In the genomic region with DNA sequence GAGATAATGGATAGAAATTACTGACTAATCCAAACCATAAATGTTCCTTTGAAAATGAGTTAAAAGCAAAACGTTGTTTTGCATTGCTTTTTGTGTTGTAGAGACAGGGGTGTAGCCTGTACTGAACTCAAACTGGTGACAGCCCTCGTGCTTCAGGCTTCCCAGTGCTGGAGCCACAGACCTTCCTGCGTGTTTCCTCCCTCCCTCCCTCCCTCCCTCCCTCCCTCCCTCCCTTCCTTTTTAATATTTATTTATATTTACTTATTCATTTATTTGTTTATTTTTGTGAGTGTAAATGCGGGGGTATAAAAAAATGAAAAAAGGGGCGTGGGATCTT, we compare ENCODE assay signal across 8 mouse cellular contexts. TPM values are rescaled to one million over a fixed set of nuclear protein-coding genes. Genes with fewer than 3 reads are reported as not detected.
DNase-seq lines count a peak whose midpoint lies in the region; ATAC-seq and TF ChIP-seq lines count a peak whose summit lies in the region.

No protein-coding gene starts in this region.

- intact Hi-C loops in gastrocnemius, postnatal 14 days (cut with DNase I; ENCODE audit: low total_unique reads) = no loop called here

- peak overlapping the region; percentile 76 for H3K4me2 ChIP-seq in lung, embryonic 14.5 days
- peak overlapping the region; percentile 59 for H3K4me2 ChIP-seq in neural tube, embryonic 14.5 days (ENCODE audit: low read depth, low read length)

- H3K4me3 ChIP-seq in lung, embryonic 14.5 days (ENCODE audit: low read depth, low read length) = peak overlapping the region; percentile 40
- peak overlapping the region; percentile 64 for H3K4me3 ChIP-seq in embryonic fibroblast, embryonic 13.5 days (ENCODE audit: insufficient read depth, low read length)
- peak overlapping the region; percentile 61 for H3K4me3 ChIP-seq in limb, embryonic 10.5 days
- H3K4me3 ChIP-seq in neural tube, embryonic 14.5 days (ENCODE audit: low read depth, low read length) = peak overlapping the region; percentile 51

- 8% methylated on average over 5 of the region's 5 CpGs for WGBS in lung, embryonic 14.5 days
- 8% methylated on average over 5 of the region's 5 CpGs for WGBS in limb, embryonic 10.5 days
- WGBS in neural tube, embryonic 14.5 days = 18% methylated on average over 5 of the region's 5 CpGs

- no peaks in the 10 kb centered on the region for H3K4me1 ChIP-seq in lung, embryonic 14.5 days (ENCODE audit: insufficient read depth)
- H3K4me1 ChIP-seq in embryonic fibroblast, embryonic 13.5 days (ENCODE audit: control insufficient read depth, insufficient read depth, low read length) = no peaks in the 10 kb centered on the region
- peaks cover 8% of the 10 kb centered on the region for H3K4me1 ChIP-seq in limb, embryonic 10.5 days
- 0 out of 2 replicates have a peak, but pooled peaks cover 3% of the 10 kb centered on the region for H3K4me1 ChIP-seq in neural tube, embryonic 14.5 days (ENCODE audit: control insufficient read depth, insufficient read depth, low read length)

- no peak for DNase-seq in lung, embryonic 14.5 days
- DNase-seq in lung, postnatal 4 days = no peak
- no peak for DNase-seq in limb, embryonic 10.5 days (ENCODE audit: low spot score)
- no peak for DNase-seq in gastrocnemius, postnatal 14 days
- DNase-seq in adrenal gland, adult (ENCODE audit: inconsistent age in 2 of 2, low spot score in 1 of 2) = no peak
- DNase-seq in adrenal gland, postnatal 25 days = no peak

- TF ChIP-seq POLR2A in embryonic fibroblast, embryonic 13.5 days (IDR thresholded peaks at IDR 0.05; ENCODE audit: low read depth, low read length) = no peak

- peak overlapping the region; percentile 47 for H3K9ac ChIP-seq in lung, embryonic 14.5 days
- peak overlapping the region; percentile 53; the same call in 1 of the 2 replicates for H3K9ac ChIP-seq in neural tube, embryonic 14.5 days (replicated peaks; ENCODE audit: low read depth, low read length)

- H3K27ac ChIP-seq in lung, embryonic 14.5 days (ENCODE audit: low read depth) = peak overlapping the region; percentile 87
- no peak overlapping the region; the same call in 1 of the 2 replicates for H3K27ac ChIP-seq in embryonic fibroblast, embryonic 13.5 days (ENCODE audit: insufficient read depth, low read length)
- H3K27ac ChIP-seq in limb, embryonic 10.5 days = peak overlapping the region; percentile 87
- H3K27ac ChIP-seq in neural tube, embryonic 14.5 days (ENCODE audit: low read depth, low read length) = peak overlapping the region; percentile 83

- no peak for ATAC-seq in lung, embryonic 14.5 days (ENCODE audit: insufficient read depth)
- peak; percentile 54 for ATAC-seq in neural tube, embryonic 14.5 days (ENCODE audit: low read depth)

- H3K36me3 ChIP-seq in lung, embryonic 14.5 days (ENCODE audit: insufficient read depth) = no peaks in the 10 kb centered on the region
- no peaks in the 10 kb centered on the region for H3K36me3 ChIP-seq in limb, embryonic 10.5 days
- no peaks in the 10 kb centered on the region for H3K36me3 ChIP-seq in neural tube, embryonic 14.5 days (ENCODE audit: control insufficient read depth, insufficient read depth, low read length)

- TF ChIP-seq CTCF in lung, embryonic 14.5 days (IDR thresholded peaks at IDR 0.05; ENCODE audit: low read depth) = no peak
- no peak for TF ChIP-seq CTCF in embryonic fibroblast, embryonic 13.5 days (IDR thresholded peaks at IDR 0.05; ENCODE audit: borderline replicate concordance, insufficient read depth, low read length)

- H3K27me3 ChIP-seq in lung, embryonic 14.5 days (ENCODE audit: insufficient read depth, low read length) = no peaks in the 10 kb centered on the region
- H3K27me3 ChIP-seq in limb, embryonic 10.5 days (ENCODE audit: low read depth, poor library complexity, severe bottlenecking) = no peaks in the 10 kb centered on the region
- no peaks in the 10 kb centered on the region for H3K27me3 ChIP-seq in neural tube, embryonic 14.5 days (ENCODE audit: control insufficient read depth, insufficient read depth, low read length)

- H3K9me3 ChIP-seq in lung, embryonic 14.5 days (ENCODE audit: low read depth, low read length) = no peaks in the 10 kb centered on the region
- no peaks in the 10 kb centered on the region for H3K9me3 ChIP-seq in limb, embryonic 10.5 days (replicated peaks)
- H3K9me3 ChIP-seq in neural tube, embryonic 14.5 days (ENCODE audit: control insufficient read depth, low read length) = no peaks in the 10 kb centered on the region

RNA-seq across cellular contexts. Expression of gene Hist1h2bj, which starts 8.5 kb away (rescaled TPM):
- polyA plus RNA-seq in lung, embryonic 14.5 days (2014; fragmentation: Nextera tagmentation; extraction: Ambion mirVana) = 15.8 and 16.9 TPM in 2 replicates
- 4.1 and 8.4 TPM in 2 replicates for polyA plus RNA-seq in embryonic fibroblast, embryonic 13.5 days (2011; ENCODE audit: insufficient read length, low read depth, missing spikeins)
- polyA plus RNA-seq in limb, embryonic 10.5 days (2016; fragmentation: Nextera tagmentation; extraction: Ambion mirVana) = 14.5 and 20.7 TPM in 2 replicates
- 1.4 and 1.9 TPM in 2 replicates for polyA plus RNA-seq in neural tube, embryonic 14.5 days (2014; fragmentation: Nextera tagmentation; extraction: Ambion mirVana)
- 10 to 100 TPM; 41.8 to 44.7 TPM for total RNA-seq in gastrocnemius, postnatal 14 days (2021)
- 57.9 and 61.1 TPM in 2 replicates for total RNA-seq in adrenal gland, postnatal 25 days (2021)

RNA-seq across cellular contexts. Expression of gene Hist1h2ag, which starts 8.7 kb away (rescaled TPM):
- polyA plus RNA-seq in lung, embryonic 14.5 days (2014; fragmentation: Nextera tagmentation; extraction: Ambion mirVana) = 71.0 and 82.2 TPM in 2 replicates
- polyA plus RNA-seq in embryonic fibroblast, embryonic 13.5 days (2011; ENCODE audit: insufficient read length, low read depth, missing spikeins) = 2.6 TPM in 1 of 2 replicates, not detected in the other
- 59.9 and 81.0 TPM in 2 replicates for polyA plus RNA-seq in limb, embryonic 10.5 days (2016; fragmentation: Nextera tagmentation; extraction: Ambion mirVana)
- polyA plus RNA-seq in neural tube, embryonic 14.5 days (2014; fragmentation: Nextera tagmentation; extraction: Ambion mirVana) = 2.9 and 3.8 TPM in 2 replicates
- 10 to 100 TPM; 40.6 to 42.0 TPM for total RNA-seq in gastrocnemius, postnatal 14 days (2021)
- 50.6 and 64.7 TPM in 2 replicates for total RNA-seq in adrenal gland, postnatal 25 days (2021)

RNA-seq across cellular contexts. Expression of gene Hist1h4i, which starts 10.3 kb away (rescaled TPM):
- 26.4 and 26.7 TPM in 2 replicates for polyA plus RNA-seq in lung, embryonic 14.5 days (2014; fragmentation: Nextera tagmentation; extraction: Ambion mirVana)
- polyA plus RNA-seq in embryonic fibroblast, embryonic 13.5 days (2011; ENCODE audit: insufficient read length, low read depth, missing spikeins) = 5.6 and 9.1 TPM in 2 replicates
- 27.4 and 36.3 TPM in 2 replicates for polyA plus RNA-seq in limb, embryonic 10.5 days (2016; fragmentation: Nextera tagmentation; extraction: Ambion mirVana)
- polyA plus RNA-seq in neural tube, embryonic 14.5 days (2014; fragmentation: Nextera tagmentation; extraction: Ambion mirVana) = 5.7 and 5.8 TPM in 2 replicates
- total RNA-seq in gastrocnemius, postnatal 14 days (2021) = 10 to 100 TPM; 46.4 to 49.7 TPM
- 82.8 and 97.8 TPM in 2 replicates for total RNA-seq in adrenal gland, postnatal 25 days (2021)

RNA-seq across cellular contexts. Expression of gene Hist1h2bk, which starts 15.8 kb away (rescaled TPM):
- 8.6 and 11.7 TPM in 2 replicates for polyA plus RNA-seq in lung, embryonic 14.5 days (2014; fragmentation: Nextera tagmentation; extraction: Ambion mirVana)
- polyA plus RNA-seq in embryonic fibroblast, embryonic 13.5 days (2011; ENCODE audit: insufficient read length, low read depth, missing spikeins) = 16.3 and 22.3 TPM in 2 replicates
- 10.3 and 11.8 TPM in 2 replicates for polyA plus RNA-seq in limb, embryonic 10.5 days (2016; fragmentation: Nextera tagmentation; extraction: Ambion mirVana)
- 0.98 TPM in 1 of 2 replicates, not detected in the other for polyA plus RNA-seq in neural tube, embryonic 14.5 days (2014; fragmentation: Nextera tagmentation; extraction: Ambion mirVana)
- total RNA-seq in gastrocnemius, postnatal 14 days (2021) = 10 to 100 TPM; 80.3 to 90.2 TPM
- total RNA-seq in adrenal gland, postnatal 25 days (2021) = 121 and 135 TPM in 2 replicates

RNA-seq across cellular contexts. Expression of gene Hist1h2ah, which starts 16.1 kb away (rescaled TPM):
- 21.2 and 21.6 TPM in 2 replicates for polyA plus RNA-seq in lung, embryonic 14.5 days (2014; fragmentation: Nextera tagmentation; extraction: Ambion mirVana)
- 1.3 TPM in 1 of 2 replicates, not detected in the other for polyA plus RNA-seq in embryonic fibroblast, embryonic 13.5 days (2011; ENCODE audit: insufficient read length, low read depth, missing spikeins)
- 7.3 and 8.5 TPM in 2 replicates for polyA plus RNA-seq in limb, embryonic 10.5 days (2016; fragmentation: Nextera tagmentation; extraction: Ambion mirVana)
- not detected in 2 replicates for polyA plus RNA-seq in neural tube, embryonic 14.5 days (2014; fragmentation: Nextera tagmentation; extraction: Ambion mirVana)
- total RNA-seq in gastrocnemius, postnatal 14 days (2021) = 10 to 100 TPM; 45.8 to 69.2 TPM
- total RNA-seq in adrenal gland, postnatal 25 days (2021) = 30.0 and 61.8 TPM in 2 replicates

Comparison
In these comparisons a context has a peak if more than half of its experiments do, and no peak if none do; other contexts are left out.
1. RNA of gene Hist1h2ag, which starts 8.7 kb away (polyA plus RNA-seq): 71.0 to 82.2 TPM in lung, embryonic 14.5 days and 59.9 to 81.0 TPM in limb, embryonic 10.5 days; 2.9 to 3.8 TPM in neural tube, embryonic 14.5 days and 2.6 TPM in embryonic fibroblast, embryonic 13.5 days; every median in the first group is over 10 times any median in the second.
2. Peak in every context shown above with its lines, with median percentiles within 50 percentile points of each other: H3K4me3 ChIP-seq.